Mouse (Mus musculus): Measurements from ENCODE around the gene Olfr631. TPM values are rescaled to one million over a fixed set of nuclear protein-coding genes. Genes with fewer than 3 reads are reported as not detected.

The Olfr631 gene
- polyA plus RNA-seq, 1 experiment from 2014 or later, result not detected

Other genes with a start within 250 kb of the Olfr631 start
- gene Olfr625-ps1, start 246.1 kb upstream of the Olfr631 start, polyA plus RNA-seq (2016; fragmentation: Nextera tagmentation; extraction: Ambion mirVana), result not detected in 2 replicates
- not detected in 2 replicates for gene Olfr243, start 214.2 kb upstream of the Olfr631 start, polyA plus RNA-seq (2016; fragmentation: Nextera tagmentation; extraction: Ambion mirVana)
- not detected in 2 replicates for gene Olfr628, start 198.5 kb upstream of the Olfr631 start, polyA plus RNA-seq (2016; fragmentation: Nextera tagmentation; extraction: Ambion mirVana)
- gene Olfr629, start 183.9 kb upstream of the Olfr631 start, polyA plus RNA-seq (2016; fragmentation: Nextera tagmentation; extraction: Ambion mirVana), result not detected in 2 replicates
- gene Olfr630, start 171.5 kb upstream of the Olfr631 start, polyA plus RNA-seq (2016; fragmentation: Nextera tagmentation; extraction: Ambion mirVana), result not detected in 2 replicates
- not detected in 2 replicates for gene Olfr69, start 157.2 kb upstream of the Olfr631 start, polyA plus RNA-seq (2016; fragmentation: Nextera tagmentation; extraction: Ambion mirVana)
- not detected in 2 replicates for gene Olfr68, start 149.1 kb upstream of the Olfr631 start, polyA plus RNA-seq (2016; fragmentation: Nextera tagmentation; extraction: Ambion mirVana)
- not detected in 2 replicates for gene Olfr67, start 137.0 kb upstream of the Olfr631 start, polyA plus RNA-seq (2016; fragmentation: Nextera tagmentation; extraction: Ambion mirVana)
- gene Hbb-bt, start 114.8 kb upstream of the Olfr631 start, polyA plus RNA-seq (2016; fragmentation: Nextera tagmentation; extraction: Ambion mirVana), result 599 and 788 TPM in 2 replicates
- gene Hbb-bs, start 100.7 kb upstream of the Olfr631 start, polyA plus RNA-seq (2016; fragmentation: Nextera tagmentation; extraction: Ambion mirVana), result 465 and 620 TPM in 2 replicates
- gene Hbb-bh2, start 88.3 kb upstream of the Olfr631 start, polyA plus RNA-seq (2016; fragmentation: Nextera tagmentation; extraction: Ambion mirVana), result 0.50 TPM in 1 of 2 replicates, not detected in the other
- 427 and 624 TPM in 2 replicates for gene Hbb-bh1, start 85.7 kb upstream of the Olfr631 start, polyA plus RNA-seq (2016; fragmentation: Nextera tagmentation; extraction: Ambion mirVana)
- gene Hbb-y, start 75.6 kb upstream of the Olfr631 start, polyA plus RNA-seq (2016; fragmentation: Nextera tagmentation; extraction: Ambion mirVana), result 6,398 and 8,559 TPM in 2 replicates
- gene Olfr66, start 42.6 kb upstream of the Olfr631 start, polyA plus RNA-seq (2016; fragmentation: Nextera tagmentation; extraction: Ambion mirVana), result not detected in 2 replicates
- gene Olfr64, start 34.3 kb upstream of the Olfr631 start, polyA plus RNA-seq (2016; fragmentation: Nextera tagmentation; extraction: Ambion mirVana), result not detected in 2 replicates
- not detected in 2 replicates for gene Olfr65, start 25.3 kb upstream of the Olfr631 start, polyA plus RNA-seq (2016; fragmentation: Nextera tagmentation; extraction: Ambion mirVana)
- gene Olfr632, start 5.5 kb downstream of the Olfr631 start, polyA plus RNA-seq (2016; fragmentation: Nextera tagmentation; extraction: Ambion mirVana), result not detected in 2 replicates
- not detected in 2 replicates for gene Olfr633, start 15.6 kb downstream of the Olfr631 start, polyA plus RNA-seq (2016; fragmentation: Nextera tagmentation; extraction: Ambion mirVana)
- not detected in 2 replicates for gene Olfr635, start 42.3 kb downstream of the Olfr631 start, polyA plus RNA-seq (2016; fragmentation: Nextera tagmentation; extraction: Ambion mirVana)
- not detected in 2 replicates for gene Olfr638, start 69.9 kb downstream of the Olfr631 start, polyA plus RNA-seq (2016; fragmentation: Nextera tagmentation; extraction: Ambion mirVana)
- 0.04 TPM in 1 of 2 replicates, not detected in the other for gene Olfr639, start 88.5 kb downstream of the Olfr631 start, polyA plus RNA-seq (2016; fragmentation: Nextera tagmentation; extraction: Ambion mirVana)
- gene Olfr640, start 96.7 kb downstream of the Olfr631 start, polyA plus RNA-seq (2016; fragmentation: Nextera tagmentation; extraction: Ambion mirVana), result not detected in 2 replicates
- gene Olfr641, start 106.6 kb downstream of the Olfr631 start, polyA plus RNA-seq (2016; fragmentation: Nextera tagmentation; extraction: Ambion mirVana), result not detected in 2 replicates
- gene Olfr642, start 123.8 kb downstream of the Olfr631 start, polyA plus RNA-seq (2016; fragmentation: Nextera tagmentation; extraction: Ambion mirVana), result not detected in 2 replicates
- not detected in 2 replicates for gene 4930516K23Rik, start 132.6 kb downstream of the Olfr631 start, polyA plus RNA-seq (2016; fragmentation: Nextera tagmentation; extraction: Ambion mirVana)
- not detected in 2 replicates for gene Olfr644, start 143.0 kb downstream of the Olfr631 start, polyA plus RNA-seq (2016; fragmentation: Nextera tagmentation; extraction: Ambion mirVana)
- gene Olfr645, start 156.6 kb downstream of the Olfr631 start, polyA plus RNA-seq (2016; fragmentation: Nextera tagmentation; extraction: Ambion mirVana), result not detected in 2 replicates
- not detected in 2 replicates for gene Olfr646, start 176.0 kb downstream of the Olfr631 start, polyA plus RNA-seq (2016; fragmentation: Nextera tagmentation; extraction: Ambion mirVana)
- not detected in 2 replicates for gene Ubqln5, start 201.0 kb downstream of the Olfr631 start, polyA plus RNA-seq (2016; fragmentation: Nextera tagmentation; extraction: Ambion mirVana)
- gene Olfr643, start 208.6 kb downstream of the Olfr631 start, polyA plus RNA-seq (2016; fragmentation: Nextera tagmentation; extraction: Ambion mirVana), result not detected in 2 replicates
- gene Ubqln3, start 214.5 kb downstream of the Olfr631 start, polyA plus RNA-seq (2016; fragmentation: Nextera tagmentation; extraction: Ambion mirVana), result not detected in 2 replicates
- gene Ubqlnl, start 221.7 kb downstream of the Olfr631 start, polyA plus RNA-seq (2016; fragmentation: Nextera tagmentation; extraction: Ambion mirVana), result not detected in 2 replicates
- gene Olfm5, start 236.0 kb downstream of the Olfr631 start, polyA plus RNA-seq (2016; fragmentation: Nextera tagmentation; extraction: Ambion mirVana), result not detected in 2 replicates

All from forebrain, embryonic 12.5 days (tissue).